Mouse (Mus musculus): ENCODE results near the gene Chuk. TPM values are rescaled to one million over a fixed set of nuclear protein-coding genes. Genes with fewer than 3 reads are reported as not detected.

Chuk gene
- polyA plus RNA-seq, 1 experiment from 2014 or later, result 54.6 TPM

GRCm38 (mm10) chr19:44080920-44081319 is 26.4 kb downstream of the Chuk start:
- no peak overlapping the region for H3K27ac ChIP-seq (ENCODE audit: low read depth, low read length)
- no peak for ATAC-seq (ENCODE audit: low FRiP score, low TSS enrichment)
- no peak overlapping the region for H3K4me3 ChIP-seq (ENCODE audit: low read length)
- no peak overlapping the region for H3K4me2 ChIP-seq (replicated peaks; ENCODE audit: low read depth, low read length)
- H3K9me3 ChIP-seq (ENCODE audit: control insufficient read depth, low read length), result no peaks in the 10 kb centered on the region
- H3K9ac ChIP-seq (ENCODE audit: low read depth, low read length), result no peak overlapping the region
- WGBS, result 88% methylated on average over 2 of the region's 2 CpGs
- no peaks in the 10 kb centered on the region for H3K4me1 ChIP-seq (ENCODE audit: control insufficient read depth, insufficient read depth, low read length)
- H3K36me3 ChIP-seq (ENCODE audit: control insufficient read depth, insufficient read depth, low read length), result peaks cover 50% of the 10 kb centered on the region
- H3K27me3 ChIP-seq (ENCODE audit: control insufficient read depth, insufficient read depth, low read length), result no peaks in the 10 kb centered on the region

GRCm38 (mm10) chr19:44080023-44080422 is 27.3 kb downstream of the Chuk start:
- no peak overlapping the region for H3K27ac ChIP-seq (ENCODE audit: low read depth, low read length)
- no peak overlapping the region for H3K4me2 ChIP-seq (replicated peaks; ENCODE audit: low read depth, low read length)
- no peak overlapping the region for H3K4me3 ChIP-seq (ENCODE audit: low read length)
- peaks cover 52% of the 10 kb centered on the region for H3K36me3 ChIP-seq (ENCODE audit: control insufficient read depth, insufficient read depth, low read length)
- WGBS, result 75% methylated on average over 2 of the region's 2 CpGs
- no peaks in the 10 kb centered on the region for H3K27me3 ChIP-seq (ENCODE audit: control insufficient read depth, insufficient read depth, low read length)
- H3K9me3 ChIP-seq (ENCODE audit: control insufficient read depth, low read length), result no peaks in the 10 kb centered on the region
- no peak overlapping the region for H3K9ac ChIP-seq (ENCODE audit: low read depth, low read length)
- H3K4me1 ChIP-seq (ENCODE audit: control insufficient read depth, insufficient read depth, low read length), result no peaks in the 10 kb centered on the region
- no peak for ATAC-seq (ENCODE audit: low FRiP score, low TSS enrichment)

GRCm38 (mm10) chr19:44077024-44077423 is 30.3 kb downstream of the Chuk start:
- peak overlapping the region; percentile 71; the same call in 1 of the 2 replicates for H3K27ac ChIP-seq (ENCODE audit: low read depth, low read length)
- no peaks in the 10 kb centered on the region for H3K9me3 ChIP-seq (ENCODE audit: control insufficient read depth, low read length)
- H3K9ac ChIP-seq (ENCODE audit: low read depth, low read length), result no peak overlapping the region
- no peak overlapping the region for H3K4me2 ChIP-seq (replicated peaks; ENCODE audit: low read depth, low read length)
- no peak overlapping the region for H3K4me3 ChIP-seq (ENCODE audit: low read length)
- WGBS, result 55% methylated on average over 4 of the region's 4 CpGs
- H3K4me1 ChIP-seq (ENCODE audit: control insufficient read depth, insufficient read depth, low read length), result no peaks in the 10 kb centered on the region
- ATAC-seq (ENCODE audit: low FRiP score, low TSS enrichment), result peak; percentile 90
- H3K36me3 ChIP-seq (ENCODE audit: control insufficient read depth, insufficient read depth, low read length), result peaks cover 40% of the 10 kb centered on the region
- H3K27me3 ChIP-seq (ENCODE audit: control insufficient read depth, insufficient read depth, low read length), result no peaks in the 10 kb centered on the region

- ATAC-seq (ENCODE audit: low FRiP score, low TSS enrichment), result peak; percentile 94
- Histone ChIP-seq H3K4me1 (ENCODE audit: control insufficient read depth, insufficient read depth, low read length) (no peaks in the 10 kb centered on the region), H3K9me3 (ENCODE audit: control insufficient read depth, low read length) (no peaks in the 10 kb centered on the region), H3K4me3 (ENCODE audit: low read length) (no peak overlapping the region), H3K9ac (ENCODE audit: low read depth, low read length) (no peak overlapping the region), H3K27ac (ENCODE audit: low read depth, low read length) (peak overlapping the region; percentile 73; the same call in 1 of the 2 replicates), H3K27me3 (ENCODE audit: control insufficient read depth, insufficient read depth, low read length) (no peaks in the 10 kb centered on the region), H3K4me2 (replicated peaks; ENCODE audit: low read depth, low read length) (no peak overlapping the region), H3K36me3 (ENCODE audit: control insufficient read depth, insufficient read depth, low read length) (peaks cover 37% of the 10 kb centered on the region)
- 35% methylated on average over 9 of the region's 9 CpGs for WGBS
These were observed 30.8 kb downstream of the Chuk start for GRCm38 (mm10) chr19:44076457-44076856.

- WGBS, result 87% methylated on average over 11 of the region's 11 CpGs
- Histone ChIP-seq H3K9me3 (ENCODE audit: control insufficient read depth, low read length) (no peaks in the 10 kb centered on the region), H3K4me3 (ENCODE audit: low read length) (no peak overlapping the region), H3K4me1 (ENCODE audit: control insufficient read depth, insufficient read depth, low read length) (no peaks in the 10 kb centered on the region; the same call in 1 of the 2 replicates), H3K36me3 (ENCODE audit: control insufficient read depth, insufficient read depth, low read length) (peaks cover 34% of the 10 kb centered on the region), H3K9ac (ENCODE audit: low read depth, low read length) (no peak overlapping the region), H3K27me3 (ENCODE audit: control insufficient read depth, insufficient read depth, low read length) (no peaks in the 10 kb centered on the region), H3K4me2 (replicated peaks; ENCODE audit: low read depth, low read length) (no peak overlapping the region), H3K27ac (ENCODE audit: low read depth, low read length) (no peak overlapping the region)
- no peak for ATAC-seq (ENCODE audit: low FRiP score, low TSS enrichment)
These were observed 32.3 kb downstream of the Chuk start for GRCm38 (mm10) chr19:44074986-44075385.

GRCm38 (mm10) chr19:44071166-44071565 is 36.1 kb downstream of the Chuk start:
- ATAC-seq (ENCODE audit: low FRiP score, low TSS enrichment), result no peak
- Histone ChIP-seq H3K4me3 (ENCODE audit: low read length) (no peak overlapping the region), H3K27ac (ENCODE audit: low read depth, low read length) (no peak overlapping the region), H3K4me1 (ENCODE audit: control insufficient read depth, insufficient read depth, low read length) (peaks cover 6% of the 10 kb centered on the region), H3K27me3 (ENCODE audit: control insufficient read depth, insufficient read depth, low read length) (no peaks in the 10 kb centered on the region), H3K9ac (ENCODE audit: low read depth, low read length) (no peak overlapping the region), H3K36me3 (ENCODE audit: control insufficient read depth, insufficient read depth, low read length) (peaks cover 14% of the 10 kb centered on the region; the same call in 1 of the 2 replicates), H3K4me2 (replicated peaks; ENCODE audit: low read depth, low read length) (no peak overlapping the region), H3K9me3 (ENCODE audit: control insufficient read depth, low read length) (no peaks in the 10 kb centered on the region)
- WGBS, result 63% methylated on average over 5 of the region's 5 CpGs

GRCm38 (mm10) chr19:44069914-44070232 is 37.4 kb downstream of the Chuk start:
- Histone ChIP-seq H3K9ac (ENCODE audit: low read depth, low read length) (peak overlapping the region; percentile 64; the same call in 1 of the 2 replicates), H3K9me3 (ENCODE audit: control insufficient read depth, low read length) (no peaks in the 10 kb centered on the region), H3K27me3 (ENCODE audit: control insufficient read depth, insufficient read depth, low read length) (no peaks in the 10 kb centered on the region), H3K4me1 (ENCODE audit: control insufficient read depth, insufficient read depth, low read length) (peaks cover 6% of the 10 kb centered on the region), H3K27ac (ENCODE audit: low read depth, low read length) (peak overlapping the region; percentile 71; the same call in 1 of the 2 replicates), H3K36me3 (ENCODE audit: control insufficient read depth, insufficient read depth, low read length) (peaks cover 5% of the 10 kb centered on the region; the same call in 1 of the 2 replicates), H3K4me3 (ENCODE audit: low read length) (peak overlapping the region; percentile 78), H3K4me2 (replicated peaks; ENCODE audit: low read depth, low read length) (peak overlapping the region; percentile 86)
- no peak for ATAC-seq (ENCODE audit: low FRiP score, low TSS enrichment)
- 9% methylated on average over 4 of the region's 4 CpGs for WGBS

- no peaks in the 10 kb centered on the region for H3K27me3 ChIP-seq (ENCODE audit: control insufficient read depth, insufficient read depth, low read length)
- peak within 1 kb of the TSS; percentile 64 for H3K9ac ChIP-seq (ENCODE audit: low read depth, low read length)
- H3K27ac ChIP-seq (ENCODE audit: low read depth, low read length), result peak within 1 kb of the TSS; percentile 71
- peaks cover 6% of the 10 kb centered on the region for H3K4me1 ChIP-seq (ENCODE audit: control insufficient read depth, insufficient read depth, low read length)
- under 1% methylated on average over 68 of the region's 75 CpGs for WGBS
- peak; percentile 92 for ATAC-seq (ENCODE audit: low FRiP score, low TSS enrichment)
- peak within 1 kb of the TSS; percentile 78 for H3K4me3 ChIP-seq (ENCODE audit: low read length)
- H3K9me3 ChIP-seq (ENCODE audit: control insufficient read depth, low read length), result no peaks in the 10 kb centered on the region
- H3K36me3 ChIP-seq (ENCODE audit: control insufficient read depth, insufficient read depth, low read length), result peaks cover 6% of the 10 kb centered on the region; the same call in 1 of the 2 replicates
- peak within 1 kb of the TSS; percentile 86 for H3K4me2 ChIP-seq (replicated peaks; ENCODE audit: low read depth, low read length)
These were observed 38.0 kb downstream of the Chuk start, which contains the start of gene Erlin1 for GRCm38 (mm10) chr19:44069121-44069913. TSS of gene Erlin1 (minus strand) at chr19:44069785.

GRCm38 (mm10) chr19:44068232-44068631 is 39.0 kb downstream of the Chuk start:
- Histone ChIP-seq H3K9me3 (ENCODE audit: control insufficient read depth, low read length) (no peaks in the 10 kb centered on the region), H3K27me3 (ENCODE audit: control insufficient read depth, insufficient read depth, low read length) (no peaks in the 10 kb centered on the region), H3K4me3 (ENCODE audit: low read length) (peak overlapping the region; percentile 78), H3K4me1 (ENCODE audit: control insufficient read depth, insufficient read depth, low read length) (peaks cover 6% of the 10 kb centered on the region), H3K36me3 (ENCODE audit: control insufficient read depth, insufficient read depth, low read length) (peaks cover 6% of the 10 kb centered on the region; the same call in 1 of the 2 replicates), H3K9ac (ENCODE audit: low read depth, low read length) (peak overlapping the region; percentile 64; the same call in 1 of the 2 replicates), H3K27ac (ENCODE audit: low read depth, low read length) (no peak overlapping the region), H3K4me2 (replicated peaks; ENCODE audit: low read depth, low read length) (peak overlapping the region; percentile 86)
- WGBS, result 74% methylated on average over 4 of the region's 4 CpGs
- no peak for ATAC-seq (ENCODE audit: low FRiP score, low TSS enrichment)
